Mouse (Mus musculus): ENCODE measurements around the gene Galnt2. TPM values are rescaled to one million over a fixed set of nuclear protein-coding genes. Genes with fewer than 3 reads are reported as not detected.
A peak's percentile ranks its signal among the peaks of the same experiment; 100 is the strongest.

Gene Galnt2
- polyA plus RNA-seq, 1 experiment from 2014 or later, result 60.5 TPM

GRCm38 (mm10) chr8:124260371-124260770 is 29.2 kb downstream of the Galnt2 start:
- Histone ChIP-seq H3K9ac (ENCODE audit: low read length) (no peak overlapping the region), H3K27me3 (ENCODE audit: control insufficient read depth, insufficient read depth, low read length) (no peaks in the 10 kb centered on the region), H3K9me3 (ENCODE audit: control insufficient read depth, low read length) (no peaks in the 10 kb centered on the region), H3K36me3 (ENCODE audit: control insufficient read depth, insufficient read depth, low read length) (0 out of 2 replicates have a peak, but pooled peaks cover 2% of the 10 kb centered on the region), H3K4me3 (ENCODE audit: control insufficient read depth in 1 of 2, insufficient read depth in 1 of 2, low read depth in 1 of 2, low read length in 2 of 2) (no peak overlapping the region), H3K27ac (replicated peaks in 1 of 2; ENCODE audit: control insufficient read depth in 1 of 2, insufficient read depth in 1 of 2, low read depth in 2 of 2, low read length in 2 of 2) (no peak overlapping the region), H3K4me1 (ENCODE audit: control insufficient read depth in 2 of 2, insufficient read depth in 2 of 2, low read length in 2 of 2) (peaks cover 51 to 67% of the 10 kb centered on the region in 2 experiments), H3K4me2 (ENCODE audit: low read length) (no peak overlapping the region)
- WGBS, result 47% methylated on average over 12 of the region's 12 CpGs
- ATAC-seq (ENCODE audit: insufficient number of reproducible peaks, insufficient read depth, low FRiP score, low read depth), result no peak

DNA sequence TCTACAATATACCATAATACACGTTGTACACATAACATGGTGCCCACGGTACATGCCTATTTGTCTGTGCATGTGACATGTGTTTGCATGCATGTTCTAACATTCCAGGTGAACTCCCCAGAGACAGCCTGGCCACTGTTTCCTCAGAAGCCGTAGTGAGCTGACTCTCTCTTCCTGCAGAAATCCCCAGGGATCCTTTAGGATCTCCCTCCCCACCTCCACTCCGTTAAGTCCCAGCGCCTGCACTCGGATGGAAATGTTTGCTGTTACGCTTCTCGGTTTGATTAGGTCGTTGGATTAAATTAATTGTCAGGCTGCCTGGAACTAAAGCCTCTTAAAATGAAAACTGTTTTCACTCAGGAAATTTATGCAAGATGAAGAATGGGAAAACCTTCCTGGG is 31.9 kb downstream of the Galnt2 start:
- Histone ChIP-seq H3K4me3 (ENCODE audit: control insufficient read depth in 1 of 2, insufficient read depth in 1 of 2, low read depth in 1 of 2, low read length in 2 of 2) (no peak overlapping the region), H3K9me3 (ENCODE audit: control insufficient read depth, low read length) (no peaks in the 10 kb centered on the region), H3K36me3 (ENCODE audit: control insufficient read depth, insufficient read depth, low read length) (0 out of 2 replicates have a peak, but pooled peaks cover 2% of the 10 kb centered on the region), H3K9ac (ENCODE audit: low read length) (no peak overlapping the region), H3K4me2 (ENCODE audit: low read length) (no peak overlapping the region), H3K4me1 (ENCODE audit: control insufficient read depth in 2 of 2, insufficient read depth in 2 of 2, low read length in 2 of 2) (peaks cover 36 to 52% of the 10 kb centered on the region in 2 experiments), H3K27ac (replicated peaks in 1 of 2; ENCODE audit: control insufficient read depth in 1 of 2, insufficient read depth in 1 of 2, low read depth in 2 of 2, low read length in 2 of 2) (no peak overlapping the region), H3K27me3 (ENCODE audit: control insufficient read depth, insufficient read depth, low read length) (no peaks in the 10 kb centered on the region)
- ATAC-seq (ENCODE audit: insufficient number of reproducible peaks, insufficient read depth, low FRiP score, low read depth), result no peak
- WGBS, result 79% methylated on average over 9 of the region's 9 CpGs

DNA sequence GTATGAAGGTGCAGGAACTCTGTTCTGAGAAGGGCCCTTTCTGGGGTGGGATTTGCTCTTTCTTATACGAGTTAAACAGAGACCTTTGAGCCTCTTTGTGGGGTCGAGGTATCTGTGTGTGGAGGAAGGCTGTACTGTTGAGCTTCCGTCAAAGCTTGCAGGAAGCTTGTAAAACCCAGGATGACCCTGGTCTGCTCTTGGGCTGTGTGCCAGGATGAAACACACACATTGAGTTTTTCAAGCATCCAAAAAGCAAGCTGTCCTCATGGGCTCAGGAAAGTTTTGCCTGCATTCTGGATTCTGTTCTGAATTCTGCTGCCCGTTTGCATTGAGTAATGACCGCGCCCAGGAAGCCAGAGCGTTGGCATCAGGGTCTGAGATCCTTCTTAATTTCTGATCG is 32.8 kb downstream of the Galnt2 start:
- no peak overlapping the region for H3K4me2 ChIP-seq (ENCODE audit: low read length)
- H3K27me3 ChIP-seq (ENCODE audit: control insufficient read depth, insufficient read depth, low read length), result no peaks in the 10 kb centered on the region
- H3K4me1 ChIP-seq (ENCODE audit: control insufficient read depth in 2 of 2, insufficient read depth in 2 of 2, low read length in 2 of 2), result peaks cover 28 to 42% of the 10 kb centered on the region in 2 experiments
- no peak for ATAC-seq (ENCODE audit: insufficient number of reproducible peaks, insufficient read depth, low FRiP score, low read depth)
- no peaks in the 10 kb centered on the region for H3K9me3 ChIP-seq (ENCODE audit: control insufficient read depth, low read length)
- H3K27ac ChIP-seq (replicated peaks in 1 of 2; ENCODE audit: control insufficient read depth in 1 of 2, insufficient read depth in 1 of 2, low read depth in 2 of 2, low read length in 2 of 2), result no peak overlapping the region
- H3K36me3 ChIP-seq (ENCODE audit: control insufficient read depth, insufficient read depth, low read length), result 0 out of 2 replicates have a peak, but pooled peaks cover 2% of the 10 kb centered on the region
- 69% methylated on average over 8 of the region's 8 CpGs for whole genome bisulfite sequencing
- H3K4me3 ChIP-seq (ENCODE audit: control insufficient read depth in 1 of 2, insufficient read depth in 1 of 2, low read depth in 1 of 2, low read length in 2 of 2), result no peak overlapping the region
- H3K9ac ChIP-seq (ENCODE audit: low read length), result no peak overlapping the region

DNA sequence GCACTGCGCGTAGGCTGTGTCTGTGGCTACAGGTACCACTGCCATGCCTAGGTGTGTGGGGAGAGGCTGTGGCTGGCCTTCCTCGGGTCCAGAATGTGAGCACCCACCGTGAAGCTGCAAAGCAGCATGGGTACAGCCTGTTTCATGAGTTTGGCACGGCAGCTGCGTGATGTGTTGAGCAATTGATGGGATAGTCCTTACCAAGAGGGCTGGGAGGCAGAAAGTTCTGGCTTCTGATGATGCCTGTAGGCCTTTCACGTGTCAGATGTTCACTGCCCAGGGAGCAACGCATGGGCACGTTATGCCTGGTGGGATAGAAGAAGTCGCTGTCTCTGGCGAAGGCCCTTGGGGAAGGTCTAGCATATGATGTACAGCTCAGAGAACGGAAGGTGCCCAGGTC is 33.5 kb downstream of the Galnt2 start:
- Histone ChIP-seq H3K9me3 (ENCODE audit: control insufficient read depth, low read length) (no peaks in the 10 kb centered on the region), H3K4me2 (ENCODE audit: low read length) (no peak overlapping the region), H3K9ac (ENCODE audit: low read length) (no peak overlapping the region), H3K4me1 (ENCODE audit: control insufficient read depth in 2 of 2, insufficient read depth in 2 of 2, low read length in 2 of 2) (peaks cover 26 to 39% of the 10 kb centered on the region in 2 experiments), H3K27ac (replicated peaks in 1 of 2; ENCODE audit: control insufficient read depth in 1 of 2, insufficient read depth in 1 of 2, low read depth in 2 of 2, low read length in 2 of 2) (no peak overlapping the region), H3K27me3 (ENCODE audit: control insufficient read depth, insufficient read depth, low read length) (no peaks in the 10 kb centered on the region), H3K36me3 (ENCODE audit: control insufficient read depth, insufficient read depth, low read length) (no peaks in the 10 kb centered on the region), H3K4me3 (ENCODE audit: control insufficient read depth in 1 of 2, insufficient read depth in 1 of 2, low read depth in 1 of 2, low read length in 2 of 2) (no peak overlapping the region)
- WGBS, result 90% methylated on average over 12 of the region's 12 CpGs
- no peak for ATAC-seq (ENCODE audit: insufficient number of reproducible peaks, insufficient read depth, low FRiP score, low read depth)

- no peaks in the 10 kb centered on the region for H3K36me3 ChIP-seq (ENCODE audit: control insufficient read depth, insufficient read depth, low read length)
- H3K27ac ChIP-seq (replicated peaks in 1 of 2; ENCODE audit: control insufficient read depth in 1 of 2, insufficient read depth in 1 of 2, low read depth in 2 of 2, low read length in 2 of 2), result no peak overlapping the region
- WGBS, result 78% methylated on average over 2 of the region's 2 CpGs
- peaks cover 25 to 36% of the 10 kb centered on the region in 2 experiments for H3K4me1 ChIP-seq (ENCODE audit: control insufficient read depth in 2 of 2, insufficient read depth in 2 of 2, low read length in 2 of 2)
- H3K9me3 ChIP-seq (ENCODE audit: control insufficient read depth, low read length), result no peaks in the 10 kb centered on the region
- H3K9ac ChIP-seq (ENCODE audit: low read length), result no peak overlapping the region
- no peak overlapping the region for H3K4me3 ChIP-seq (ENCODE audit: control insufficient read depth in 1 of 2, insufficient read depth in 1 of 2, low read depth in 1 of 2, low read length in 2 of 2)
- no peak overlapping the region for H3K4me2 ChIP-seq (ENCODE audit: low read length)
- no peak for ATAC-seq (ENCODE audit: insufficient number of reproducible peaks, insufficient read depth, low FRiP score, low read depth)
- no peaks in the 10 kb centered on the region for H3K27me3 ChIP-seq (ENCODE audit: control insufficient read depth, insufficient read depth, low read length)
These were observed 33.9 kb downstream of the Galnt2 start for GRCm38 (mm10) chr8:124265130-124265529.

- Histone ChIP-seq H3K27me3 (ENCODE audit: control insufficient read depth, insufficient read depth, low read length) (no peaks in the 10 kb centered on the region), H3K4me1 (ENCODE audit: control insufficient read depth in 2 of 2, insufficient read depth in 2 of 2, low read length in 2 of 2) (peaks cover 23 to 36% of the 10 kb centered on the region in 2 experiments), H3K36me3 (ENCODE audit: control insufficient read depth, insufficient read depth, low read length) (no peaks in the 10 kb centered on the region), H3K9me3 (ENCODE audit: control insufficient read depth, low read length) (no peaks in the 10 kb centered on the region), H3K27ac (replicated peaks in 1 of 2; ENCODE audit: control insufficient read depth in 1 of 2, insufficient read depth in 1 of 2, low read depth in 2 of 2, low read length in 2 of 2) (no peak overlapping the region), H3K4me2 (ENCODE audit: low read length) (no peak overlapping the region), H3K4me3 (ENCODE audit: control insufficient read depth in 1 of 2, insufficient read depth in 1 of 2, low read depth in 1 of 2, low read length in 2 of 2) (no peak overlapping the region), H3K9ac (ENCODE audit: low read length) (no peak overlapping the region)
- ATAC-seq (ENCODE audit: insufficient number of reproducible peaks, insufficient read depth, low FRiP score, low read depth), result peak; percentile 45
- WGBS, result 38% methylated on average over 8 of the region's 8 CpGs
These were observed 34.6 kb downstream of the Galnt2 start for GRCm38 (mm10) chr8:124265798-124266197.

DNA sequence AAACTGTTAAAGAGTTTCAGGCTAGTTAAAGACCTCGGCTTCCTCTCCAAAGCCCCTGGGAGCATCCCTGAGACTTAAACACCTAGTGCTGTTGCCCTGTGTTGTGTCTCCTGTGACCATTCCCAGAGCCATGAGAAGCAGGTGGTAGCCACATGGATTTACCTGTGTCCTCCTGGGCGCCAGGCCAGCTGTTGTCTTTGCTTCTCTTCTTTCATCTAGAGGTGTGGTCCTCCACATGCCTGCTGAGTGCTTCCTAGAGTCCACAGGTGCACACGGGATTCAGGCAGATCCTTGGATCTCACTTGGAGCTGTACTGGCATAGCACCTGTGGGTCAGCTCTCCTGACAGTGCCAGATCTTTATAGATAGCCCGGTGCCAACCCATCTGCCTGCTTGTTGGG is 36.0 kb downstream of the Galnt2 start:
- H3K4me2 ChIP-seq (ENCODE audit: low read length), result no peak overlapping the region
- 92% methylated on average over 4 of the region's 4 CpGs for WGBS
- peaks cover 29 to 41% of the 10 kb centered on the region in 2 experiments for H3K4me1 ChIP-seq (ENCODE audit: control insufficient read depth in 2 of 2, insufficient read depth in 2 of 2, low read length in 2 of 2)
- H3K36me3 ChIP-seq (ENCODE audit: control insufficient read depth, insufficient read depth, low read length), result no peaks in the 10 kb centered on the region
- H3K9ac ChIP-seq (ENCODE audit: low read length), result no peak overlapping the region
- H3K9me3 ChIP-seq (ENCODE audit: control insufficient read depth, low read length), result no peaks in the 10 kb centered on the region
- H3K27ac ChIP-seq (replicated peaks in 1 of 2; ENCODE audit: control insufficient read depth in 1 of 2, insufficient read depth in 1 of 2, low read depth in 2 of 2, low read length in 2 of 2), result no peak overlapping the region
- no peak overlapping the region for H3K4me3 ChIP-seq (ENCODE audit: control insufficient read depth in 1 of 2, insufficient read depth in 1 of 2, low read depth in 1 of 2, low read length in 2 of 2)
- ATAC-seq (ENCODE audit: insufficient number of reproducible peaks, insufficient read depth, low FRiP score, low read depth), result no peak
- H3K27me3 ChIP-seq (ENCODE audit: control insufficient read depth, insufficient read depth, low read length), result no peaks in the 10 kb centered on the region

- Histone ChIP-seq H3K27me3 (ENCODE audit: control insufficient read depth, insufficient read depth, low read length) (no peaks in the 10 kb centered on the region), H3K4me1 (ENCODE audit: control insufficient read depth in 2 of 2, insufficient read depth in 2 of 2, low read length in 2 of 2) (peaks cover 14 to 20% of the 10 kb centered on the region in 2 experiments), H3K9me3 (ENCODE audit: control insufficient read depth, low read length) (no peaks in the 10 kb centered on the region), H3K27ac (replicated peaks in 1 of 2; ENCODE audit: control insufficient read depth in 1 of 2, insufficient read depth in 1 of 2, low read depth in 2 of 2, low read length in 2 of 2) (0 out of 4 replicates have a peak overlapping the region, but pooled peaks of 1 of the 2 experiments have one; percentile 2), H3K4me3 (ENCODE audit: control insufficient read depth in 1 of 2, insufficient read depth in 1 of 2, low read depth in 1 of 2, low read length in 2 of 2) (no peak overlapping the region), H3K4me2 (ENCODE audit: low read length) (no peak overlapping the region), H3K9ac (ENCODE audit: low read length) (no peak overlapping the region), H3K36me3 (ENCODE audit: control insufficient read depth, insufficient read depth, low read length) (no peaks in the 10 kb centered on the region)
- no peak for ATAC-seq (ENCODE audit: insufficient number of reproducible peaks, insufficient read depth, low FRiP score, low read depth)
- 54% methylated on average over 6 of the region's 6 CpGs for WGBS
These were observed 39.3 kb downstream of the Galnt2 start for GRCm38 (mm10) chr8:124270504-124270903.

Measured in heart, embryonic 14.5 days (tissue).